Mouse (Mus musculus) midbrain, embryonic 15.5 days (tissue): ENCODE measurements around the gene Zfp324. TPM values are rescaled to one million over a fixed set of nuclear protein-coding genes. Genes with fewer than 3 reads are reported as not detected.
"Not testable (repeated sequence)": the region's sequence is repeated elsewhere in the genome, so short reads cannot be mapped to it uniquely, and the experiment has no call there.

Experiments used
- ATAC-seq: fragments of 200-750 bp; cut with Nextera tagmentation; replicated peaks from 2 replicates; pipeline ENCODE4 v1.8.0; 2017; ENCODE audit warnings: moderate TSS enrichment
- H3K27ac ChIP-seq: fragments of 300-500 bp; sonication (generic); 2 replicates; pipeline ENCODE4 v1.5.1; 2015; ENCODE audit warnings: mild to moderate bottlenecking, inconsistent platforms
- H3K27me3 ChIP-seq: fragments of 300-500 bp; sonication (generic); replicated peaks from 2 replicates; pipeline ENCODE4 v1.6.1; 2015; ENCODE audit warnings: inconsistent platforms
- H3K36me3 ChIP-seq: fragments of 300-500 bp; sonication (generic); replicated peaks from 2 replicates; pipeline ENCODE4 v1.6.1; 2015; ENCODE audit warnings: inconsistent platforms
- H3K4me1 ChIP-seq: fragments of 300-500 bp; sonication (generic); 2 replicates; pipeline ENCODE4 v1.6.1; 2015; ENCODE audit warnings: inconsistent platforms
- H3K4me2 ChIP-seq: fragments of 300-500 bp; sonication (generic); 2 replicates; pipeline ENCODE4 v1.6.1; 2015; ENCODE audit warnings: inconsistent platforms, mild to moderate bottlenecking, moderate library complexity
- H3K4me3 ChIP-seq: fragments of 300-500 bp; sonication (generic); 2 replicates; pipeline ENCODE4 v1.5.1; 2015; ENCODE audit warnings: mild to moderate bottlenecking, inconsistent platforms
- H3K9ac ChIP-seq: fragments of 300-500 bp; sonication (generic); 2 replicates; pipeline ENCODE4 v1.6.1; 2015; ENCODE audit warnings: mild to moderate bottlenecking, inconsistent platforms
- H3K9me3 ChIP-seq: fragments of 300-500 bp; sonication (generic); 2 replicates; pipeline ENCODE4 v1.6.1; 2016; ENCODE audit warnings: inconsistent platforms
- WGBS: fragments of 180-500 bp; shearing (Covaris S2); methylation state at CpG from one replicate; pipeline ENCODE4 v1.1.7; 2015; ENCODE audit warnings: mixed read lengths; 5-methylcytosine and 5-hydroxymethylcytosine counted together
- polyA plus RNA-seq: library from polyadenylated mRNA; unstranded; fragments of >200 nt; fragmentation: Nextera tagmentation; extraction: Ambion mirVana; gene quantifications from 2 replicates; pipeline ENCODE4 v1.2.1, GENCODE M21; 2015

Gene Zfp324
- 17.1 and 17.7 TPM in 2 replicates for polyA plus RNA-seq

DNA sequence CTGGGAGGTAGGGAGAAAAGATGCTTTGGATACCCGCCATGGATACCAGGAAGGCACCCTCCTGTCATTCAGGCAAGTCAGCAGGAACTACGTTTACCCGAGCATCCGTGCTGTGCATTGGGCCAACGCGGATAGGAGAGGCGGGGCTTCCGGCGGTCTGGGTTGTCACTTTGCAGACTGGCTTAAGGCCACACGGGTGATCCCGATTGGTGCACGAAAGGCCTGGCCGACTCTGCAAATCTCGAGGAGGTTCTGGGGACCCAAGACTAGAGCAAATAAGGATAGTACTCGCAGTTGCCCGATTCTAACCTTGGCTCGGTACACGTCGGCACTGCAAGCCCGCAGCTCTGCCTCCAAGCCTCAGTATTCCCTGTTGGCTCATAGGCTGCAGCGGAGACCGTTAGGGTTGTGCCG lies at the start of gene Zfp324:
Gene Zfp324 (plus strand): TSS at position 161 of the 414 bp plus-strand sequence.
- Histone ChIP-seq H3K4me1 (peaks cover 31% of the 10 kb centered on the region), H3K27me3 (no peaks in the 10 kb centered on the region), H3K9me3 (no peaks in the 10 kb centered on the region), H3K9ac (peak within 1 kb of the TSS; percentile 80), H3K27ac (peak within 1 kb of the TSS; percentile 89), H3K4me3 (peak within 1 kb of the TSS; percentile 64), H3K4me2 (peak within 1 kb of the TSS; percentile 87), H3K36me3 (peaks cover 13% of the 10 kb centered on the region)
- peak; percentile 94 for ATAC-seq
- WGBS = under 1% methylated on average over 23 of the region's 23 CpGs

DNA sequence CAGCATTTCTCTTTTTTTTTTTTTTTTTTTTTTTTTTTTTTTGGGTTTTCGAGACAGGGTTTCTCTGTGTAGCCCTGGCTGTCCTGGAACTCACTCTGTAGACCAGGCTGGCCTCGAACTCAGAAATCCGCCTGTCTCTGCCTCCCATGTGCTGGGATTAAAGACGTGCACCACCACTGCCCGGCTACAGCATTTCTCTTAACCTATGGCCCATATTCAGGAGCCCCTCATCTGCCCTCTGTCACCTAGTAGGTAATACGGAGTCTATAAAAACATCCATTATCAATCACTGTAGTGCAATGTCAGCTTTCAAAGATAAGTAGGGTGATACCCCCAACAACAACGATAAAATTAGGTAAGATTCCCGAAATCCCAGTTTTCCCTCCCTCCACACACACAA lies 45.1 kb upstream of the Zfp324 start:
- not testable (repeated sequence) for H3K9me3 ChIP-seq, H3K4me3 ChIP-seq, H3K4me2 ChIP-seq, H3K27me3 ChIP-seq, H3K27ac ChIP-seq, H3K9ac ChIP-seq, ATAC-seq
- Histone ChIP-seq H3K4me1 (peaks cover 17% of the 10 kb centered on the region), H3K36me3 (peaks cover 22% of the 10 kb centered on the region)
- WGBS = 90% methylated on average over 7 of the region's 8 CpGs

DNA sequence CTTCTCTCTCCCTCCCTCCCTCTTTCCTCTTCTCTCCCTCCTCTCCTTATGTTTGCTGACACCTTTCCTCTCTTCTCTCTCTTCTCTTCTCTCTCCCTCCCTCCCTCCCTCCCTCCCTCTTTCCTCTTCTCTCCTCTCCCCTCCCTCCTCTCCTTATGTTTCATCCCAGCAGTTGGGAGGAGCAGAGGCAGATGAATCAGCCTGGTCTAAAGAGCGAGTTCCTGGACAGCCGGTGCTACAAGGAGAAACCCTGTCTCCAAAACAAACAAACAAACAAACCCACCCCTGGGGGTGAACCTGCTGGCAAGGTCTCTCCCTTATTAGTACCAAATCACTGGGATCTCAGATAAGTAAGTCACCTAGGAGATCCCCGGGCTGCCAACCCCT lies 44.3 kb upstream of the Zfp324 start:
- H3K36me3 ChIP-seq = peaks cover 30% of the 10 kb centered on the region
- H3K4me2 ChIP-seq = peak overlapping the region; percentile 89
- peak overlapping the region; percentile 79 for H3K4me3 ChIP-seq
- peak overlapping the region; percentile 80 for H3K9ac ChIP-seq
- H3K4me1 ChIP-seq = peaks cover 17% of the 10 kb centered on the region
- no peak; the same call in 1 of the 2 replicates for ATAC-seq
- 0% methylated on average over 3 of the region's 3 CpGs for WGBS
- H3K27ac ChIP-seq = peak overlapping the region; percentile 92
- H3K9me3 ChIP-seq = no peaks in the 10 kb centered on the region
- H3K27me3 ChIP-seq = peaks cover 9% of the 10 kb centered on the region

DNA sequence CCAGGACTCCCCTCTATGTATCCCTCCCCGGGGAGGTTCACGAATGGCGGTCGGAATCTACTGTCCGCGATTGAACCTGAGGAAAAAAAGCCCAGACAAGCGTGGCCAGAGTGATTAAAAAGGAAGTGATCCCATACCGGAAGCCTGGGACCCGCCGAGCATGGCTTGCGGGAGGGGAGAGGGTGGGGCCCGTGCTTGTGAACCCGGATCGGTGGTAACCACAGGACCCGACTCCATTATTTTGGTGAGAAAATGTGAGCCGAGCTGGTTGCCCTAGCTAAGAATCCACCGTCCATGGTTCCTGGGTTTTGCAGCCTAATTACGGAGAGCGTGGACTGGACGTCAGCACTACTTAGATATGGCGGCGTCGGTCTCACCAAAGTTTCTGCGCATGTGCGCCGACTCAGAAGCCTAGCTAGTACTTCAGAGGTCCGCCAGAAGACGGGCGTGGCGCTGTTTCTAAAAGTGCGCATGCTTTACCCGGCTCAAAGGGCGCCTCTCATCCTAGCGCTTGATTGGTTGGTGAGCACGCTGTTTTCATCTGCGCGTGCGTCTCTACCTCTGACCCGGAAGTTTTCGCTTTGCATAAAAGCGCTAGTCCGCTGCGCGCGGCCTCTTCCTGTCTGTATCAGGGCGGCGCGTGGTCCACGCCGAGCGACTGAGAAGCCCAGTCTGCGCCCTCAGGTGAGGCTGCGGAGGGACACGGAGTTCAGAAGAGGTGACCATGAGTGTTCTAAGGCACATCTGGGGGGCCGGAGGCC lies 43.8 kb upstream of the Zfp324 start, which contains the start of gene Rps5:
Gene Rps5 (plus strand): TSS at position 586 of the 761 bp plus-strand sequence.
- peaks cover 9% of the 10 kb centered on the region for H3K27me3 ChIP-seq
- H3K4me1 ChIP-seq = peaks cover 17% of the 10 kb centered on the region
- H3K4me2 ChIP-seq = peak within 1 kb of the TSS; percentile 94
- H3K36me3 ChIP-seq = peaks cover 36% of the 10 kb centered on the region
- peak within 1 kb of the TSS; percentile 80 for H3K9ac ChIP-seq
- H3K4me3 ChIP-seq = peak within 1 kb of the TSS; percentile 79
- no peaks in the 10 kb centered on the region for H3K9me3 ChIP-seq
- ATAC-seq = peak; percentile 98
- H3K27ac ChIP-seq = peak within 1 kb of the TSS; percentile 92
- WGBS = under 1% methylated on average over 55 of the region's 55 CpGs

DNA sequence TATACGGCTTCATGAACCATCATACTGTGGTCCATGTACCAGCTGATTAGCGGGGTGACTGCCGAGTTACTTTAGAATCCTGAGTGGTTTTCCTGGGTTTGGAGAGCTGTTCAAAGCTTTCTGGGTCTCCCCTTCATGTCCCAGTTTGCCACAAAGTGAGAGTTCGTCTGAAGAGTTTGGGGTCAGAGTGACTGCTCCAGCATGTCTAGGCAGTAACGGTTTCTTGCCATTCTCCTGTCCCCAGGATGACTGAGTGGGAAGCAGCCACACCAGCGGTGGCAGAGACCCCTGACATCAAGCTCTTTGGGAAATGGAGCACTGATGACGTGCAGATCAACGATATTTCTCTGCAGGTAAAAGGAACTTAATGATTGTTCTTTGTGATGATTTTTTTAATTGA lies 42.9 kb upstream of the Zfp324 start:
- Histone ChIP-seq H3K27ac (peak overlapping the region; percentile 62; the same call in 1 of the 2 replicates), H3K27me3 (peaks cover 17% of the 10 kb centered on the region), H3K4me3 (peak overlapping the region; percentile 79), H3K9ac (peak overlapping the region; percentile 73), H3K4me2 (peak overlapping the region; percentile 94), H3K9me3 (no peaks in the 10 kb centered on the region), H3K36me3 (peaks cover 36% of the 10 kb centered on the region), H3K4me1 (peaks cover 17% of the 10 kb centered on the region)
- ATAC-seq = no peak; the same call in 1 of the 2 replicates
- WGBS = 2% methylated on average over 8 of the region's 8 CpGs

DNA sequence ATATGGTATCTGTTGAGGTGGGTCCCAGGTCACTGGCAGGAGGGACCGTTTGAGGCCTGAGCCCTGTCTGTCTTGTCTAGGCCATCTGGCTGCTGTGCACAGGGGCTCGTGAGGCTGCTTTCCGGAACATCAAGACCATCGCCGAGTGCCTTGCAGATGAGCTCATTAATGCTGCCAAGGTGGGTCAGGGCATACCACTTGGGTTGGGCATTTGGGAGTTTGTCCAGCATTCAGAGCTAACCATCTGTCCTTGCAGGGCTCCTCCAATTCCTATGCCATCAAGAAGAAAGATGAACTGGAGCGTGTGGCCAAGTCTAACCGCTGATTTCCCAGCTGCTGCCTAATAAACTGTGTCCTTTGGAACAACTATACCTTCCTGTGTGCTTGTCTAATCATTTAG lies 39.3 kb upstream of the Zfp324 start:
- Histone ChIP-seq H3K27me3 (peaks cover 26% of the 10 kb centered on the region), H3K4me1 (peaks cover 17% of the 10 kb centered on the region), H3K36me3 (peaks cover 36% of the 10 kb centered on the region), H3K9ac (no peak overlapping the region), H3K9me3 (no peaks in the 10 kb centered on the region), H3K4me2 (no peak overlapping the region), H3K27ac (no peak overlapping the region), H3K4me3 (no peak overlapping the region)
- WGBS = 86% methylated on average over 7 of the region's 7 CpGs
- no peak for ATAC-seq

DNA sequence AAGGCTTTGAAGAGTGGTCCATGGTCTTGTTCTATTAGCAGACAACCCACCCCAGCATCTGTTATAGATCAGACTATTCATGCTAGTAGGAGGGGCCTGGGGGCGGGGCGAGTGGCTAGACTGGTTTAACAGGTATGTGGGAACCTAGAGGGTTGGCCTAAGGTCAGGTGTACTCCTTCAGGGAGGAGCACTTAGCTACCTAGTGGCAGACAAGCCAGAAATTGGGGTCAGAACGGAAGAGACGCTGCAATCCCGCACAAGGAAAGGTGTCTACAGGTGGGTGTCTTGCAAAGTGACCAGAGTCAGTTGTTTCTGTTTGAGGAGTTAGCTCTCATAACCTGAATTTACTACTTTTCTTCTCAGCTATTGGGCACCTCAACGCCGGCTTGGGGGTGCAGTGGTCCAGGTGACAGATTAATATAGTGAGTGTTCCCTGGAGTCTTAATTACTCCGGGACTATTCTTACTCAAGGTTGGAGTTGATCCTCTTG lies 38.4 kb upstream of the Zfp324 start, which contains the start of gene Rnf225:
Gene Rnf225 (plus strand): TSS at position 226 of the 490 bp plus-strand sequence.
- no peaks in the 10 kb centered on the region for H3K9me3 ChIP-seq
- peak within 1 kb of the TSS; percentile 45 for H3K4me2 ChIP-seq
- H3K36me3 ChIP-seq = peaks cover 36% of the 10 kb centered on the region
- peak within 1 kb of the TSS; percentile 22 for H3K4me3 ChIP-seq
- H3K27me3 ChIP-seq = peaks cover 26% of the 10 kb centered on the region
- H3K4me1 ChIP-seq = peaks cover 17% of the 10 kb centered on the region
- peak within 1 kb of the TSS; percentile 16 for H3K9ac ChIP-seq
- WGBS = 31% methylated on average over 8 of the region's 8 CpGs
- no peak for ATAC-seq
- H3K27ac ChIP-seq = no peak within 1 kb of the TSS

DNA sequence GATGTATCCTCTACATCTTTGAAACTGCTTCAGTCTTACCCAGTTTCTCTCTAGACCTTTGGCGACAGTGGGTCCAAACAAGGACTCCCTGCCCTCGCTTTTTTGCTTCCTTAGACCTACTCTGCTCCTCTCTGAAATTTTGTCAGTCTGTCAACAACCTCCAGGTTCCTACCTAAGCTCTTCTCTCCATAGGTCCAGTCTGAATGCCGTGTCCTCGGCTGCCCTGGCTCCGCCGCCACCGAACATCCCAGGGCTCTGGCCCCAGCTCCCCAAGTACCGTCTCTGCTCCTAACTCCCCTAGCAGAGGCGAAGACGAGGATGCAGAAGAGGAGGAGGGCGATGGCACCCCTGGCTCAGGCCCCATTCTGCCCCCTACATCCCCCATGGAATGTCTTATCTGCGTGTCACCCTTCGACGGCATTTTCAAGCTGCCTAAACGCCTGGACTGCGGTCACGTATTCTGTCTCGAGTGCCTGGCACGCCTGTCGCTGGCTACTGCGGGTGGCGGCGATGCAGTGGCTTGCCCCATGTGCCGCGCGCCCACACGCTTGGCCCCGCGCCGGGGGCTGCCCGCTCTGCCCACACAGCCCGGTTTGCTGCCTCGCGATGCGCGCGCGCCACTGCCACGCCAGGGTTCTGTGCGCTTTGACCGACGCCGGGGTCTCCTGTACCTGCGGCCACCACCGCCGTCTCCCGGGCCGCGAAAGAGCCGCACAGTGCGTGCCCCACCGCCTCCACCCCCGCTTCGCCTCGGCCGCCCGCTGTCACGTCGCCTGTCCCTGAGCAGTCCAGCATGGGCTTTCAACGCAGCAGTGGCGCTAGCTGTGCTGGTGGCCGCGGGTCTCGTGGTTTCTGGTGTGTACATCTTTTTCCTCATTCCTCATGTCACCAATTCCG lies 37.7 kb upstream of the Zfp324 start:
- Histone ChIP-seq H3K4me3 (peak overlapping the region; percentile 22), H3K4me2 (peak overlapping the region; percentile 45), H3K9ac (peak overlapping the region; percentile 16), H3K36me3 (peaks cover 36% of the 10 kb centered on the region), H3K27me3 (peaks cover 26% of the 10 kb centered on the region), H3K9me3 (no peaks in the 10 kb centered on the region), H3K27ac (no peak overlapping the region), H3K4me1 (peaks cover 13% of the 10 kb centered on the region)
- ATAC-seq = peak; percentile 41
- WGBS = 4% methylated on average over 56 of the region's 65 CpGs

DNA sequence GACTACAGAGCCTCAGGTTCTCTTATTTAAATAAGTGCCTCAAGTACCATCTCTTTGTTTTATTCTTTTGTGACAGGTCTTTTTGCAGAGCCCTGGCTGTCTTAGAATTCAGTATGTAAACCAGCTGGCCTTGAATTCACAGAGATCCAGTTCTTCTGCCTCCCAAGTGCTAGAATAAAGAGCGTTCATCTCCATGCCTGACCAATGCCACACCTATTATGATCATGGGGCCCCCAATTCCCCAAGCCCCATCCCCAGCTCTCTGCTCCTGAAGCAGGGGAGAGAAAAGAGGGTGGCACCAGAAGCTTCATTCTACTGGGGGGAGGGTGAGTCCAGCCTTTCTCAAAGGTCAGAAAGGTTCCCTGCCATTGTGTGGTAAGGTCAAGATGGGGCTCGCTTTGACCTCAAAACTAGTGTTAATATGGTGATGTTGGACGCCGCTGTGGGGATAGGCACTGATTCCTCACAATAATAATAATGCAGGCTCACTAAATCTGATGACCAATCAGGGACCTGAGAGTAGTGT lies 32.0 kb upstream of the Zfp324 start:
- Histone ChIP-seq H3K9me3 (no peaks in the 10 kb centered on the region), H3K27me3 (no peaks in the 10 kb centered on the region), H3K4me2 (no peak overlapping the region), H3K36me3 (no peaks in the 10 kb centered on the region), H3K4me3 (no peak overlapping the region), H3K9ac (no peak overlapping the region), H3K27ac (no peak overlapping the region), H3K4me1 (no peaks in the 10 kb centered on the region)
- WGBS = 59% methylated on average over 4 of the region's 4 CpGs
- no peak for ATAC-seq

DNA sequence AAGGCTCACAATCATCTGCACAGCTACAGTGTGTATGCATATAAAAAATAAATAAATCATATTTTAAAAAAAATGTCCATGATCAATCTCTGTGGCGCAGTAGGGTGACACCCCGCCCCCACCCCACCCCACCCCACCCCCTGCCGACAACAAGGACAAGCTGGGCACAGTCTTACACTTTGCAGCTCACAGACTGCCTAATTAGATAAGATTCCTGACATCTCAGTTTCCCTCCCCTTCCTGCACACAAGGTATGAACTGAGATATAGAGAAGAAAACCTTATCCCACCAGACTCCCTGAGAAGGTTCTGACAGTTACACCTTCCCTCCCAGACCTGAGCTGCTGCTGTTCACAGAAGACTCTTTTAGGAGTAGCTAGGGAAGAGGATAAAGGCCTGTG lies 30.8 kb upstream of the Zfp324 start:
- no peaks in the 10 kb centered on the region for H3K9me3 ChIP-seq
- no peaks in the 10 kb centered on the region for H3K4me1 ChIP-seq
- WGBS = 72% methylated on average over 3 of the region's 3 CpGs
- no peaks in the 10 kb centered on the region for H3K36me3 ChIP-seq
- no peak overlapping the region for H3K4me2 ChIP-seq
- no peaks in the 10 kb centered on the region for H3K27me3 ChIP-seq
- ATAC-seq = no peak
- no peak overlapping the region for H3K27ac ChIP-seq
- no peak overlapping the region for H3K9ac ChIP-seq
- H3K4me3 ChIP-seq = no peak overlapping the region

DNA sequence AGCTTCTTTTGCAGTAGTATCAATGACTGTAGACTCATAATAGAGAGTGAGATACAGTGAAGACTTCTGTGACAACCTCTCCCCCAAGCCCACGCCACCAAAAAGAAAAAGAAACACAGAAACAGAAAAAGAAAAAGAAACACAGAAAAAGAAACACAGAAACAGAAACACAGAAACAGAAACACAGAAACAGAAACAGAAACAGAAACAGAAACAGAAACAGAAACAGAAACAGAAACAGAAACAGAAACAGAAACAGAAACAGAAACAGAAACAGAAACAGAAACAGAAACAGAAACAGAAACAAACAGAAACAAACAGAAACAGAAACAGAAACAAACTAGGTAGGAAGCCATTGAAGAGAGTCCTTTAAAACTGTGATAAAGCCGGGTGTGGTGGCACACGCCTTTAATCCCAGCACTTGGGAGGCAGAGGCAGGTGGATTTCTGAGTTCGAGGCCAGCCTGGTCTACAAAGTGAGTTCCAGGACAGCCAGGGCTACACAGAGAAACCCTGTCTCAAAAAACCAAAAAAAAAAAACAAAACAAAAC lies 28.3 kb upstream of the Zfp324 start:
- H3K4me1 ChIP-seq, H3K36me3 ChIP-seq, H3K4me2 ChIP-seq, H3K27me3 ChIP-seq, H3K9me3 ChIP-seq, H3K9ac ChIP-seq, H3K27ac ChIP-seq, ATAC-seq, H3K4me3 ChIP-seq: not testable (repeated sequence)
- 92% methylated on average over 4 of the region's 4 CpGs for WGBS
